Mouse (Mus musculus) heart, embryonic 10.5 days (tissue): ENCODE results near the gene Slc35d2. TPM values are rescaled to one million over a fixed set of nuclear protein-coding genes. Genes with fewer than 3 reads are reported as not detected.

Source experiments
- DNase-seq: peaks from one replicate; pipeline ENCODE4 v3.0.0-alpha.2; 2017; ENCODE audit warnings: low spot score
- H3K27ac ChIP-seq: fragments of 300-500 bp; sonication (generic); 2 replicates; pipeline ENCODE4 v1.5.1; 2016; ENCODE audit warnings: mild to moderate bottlenecking
- H3K27me3 ChIP-seq: fragments of 300-500 bp; sonication (generic); 2 replicates; pipeline ENCODE4 v1.6.1; 2016; ENCODE audit warnings: mild to moderate bottlenecking; ENCODE audit not compliant: poor library complexity, insufficient read depth, severe bottlenecking
- H3K36me3 ChIP-seq: fragments of 300-500 bp; sonication (generic); 2 replicates; pipeline ENCODE4 v1.6.1; 2016; ENCODE audit warnings: mild to moderate bottlenecking, moderate library complexity
- H3K4me1 ChIP-seq: fragments of 300-500 bp; sonication (generic); 2 replicates; pipeline ENCODE4 v1.6.1; 2016; ENCODE audit warnings: mild to moderate bottlenecking
- H3K4me3 ChIP-seq: fragments of 300-500 bp; sonication (generic); 2 replicates; pipeline ENCODE4 v1.5.1; 2016; ENCODE audit warnings: mild to moderate bottlenecking, moderate library complexity
- H3K9me3 ChIP-seq: fragments of 300-500 bp; sonication (generic); 2 replicates; pipeline ENCODE4 v1.6.1; 2016; ENCODE audit warnings: mild to moderate bottlenecking, moderate library complexity
- WGBS: fragments of 180-500 bp; shearing (Covaris S2); methylation state at CpG from one replicate; pipeline ENCODE4 v1.1.7; 2016; 5-methylcytosine and 5-hydroxymethylcytosine counted together
- polyA plus RNA-seq: library from polyadenylated mRNA; unstranded; fragments of >200 nt; fragmentation: Nextera tagmentation; extraction: Ambion mirVana; gene quantifications from 2 replicates; pipeline ENCODE4 v1.2.1, GENCODE M21; 2016

Gene Slc35d2
- polyA plus RNA-seq, 1 experiment from 2014 or later = 7.7 TPM

DNA sequence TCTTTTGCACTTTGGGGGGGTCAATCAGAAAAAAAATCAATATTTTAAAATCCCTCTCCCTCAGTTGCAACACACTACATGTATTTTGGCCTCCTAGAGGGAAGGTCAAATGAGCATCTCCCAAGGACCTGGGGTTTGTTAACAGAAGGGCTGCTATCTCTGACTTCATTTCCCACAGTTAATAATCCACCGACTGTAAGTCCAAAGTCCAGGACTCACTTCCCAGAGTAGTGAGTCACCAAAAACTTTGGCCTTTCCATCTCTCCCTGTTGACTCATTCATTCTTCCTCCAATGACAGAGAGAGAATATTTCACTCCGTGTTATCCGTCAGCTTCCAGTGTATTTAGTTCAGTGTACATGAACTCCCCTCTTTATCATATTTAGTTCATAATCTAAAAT, 23.5 kb downstream of the Slc35d2 start:
- H3K27me3 ChIP-seq = no peaks in the 10 kb centered on the region
- WGBS = 74% methylated on average over 3 of the region's 3 CpGs
- no peak for DNase-seq

DNA sequence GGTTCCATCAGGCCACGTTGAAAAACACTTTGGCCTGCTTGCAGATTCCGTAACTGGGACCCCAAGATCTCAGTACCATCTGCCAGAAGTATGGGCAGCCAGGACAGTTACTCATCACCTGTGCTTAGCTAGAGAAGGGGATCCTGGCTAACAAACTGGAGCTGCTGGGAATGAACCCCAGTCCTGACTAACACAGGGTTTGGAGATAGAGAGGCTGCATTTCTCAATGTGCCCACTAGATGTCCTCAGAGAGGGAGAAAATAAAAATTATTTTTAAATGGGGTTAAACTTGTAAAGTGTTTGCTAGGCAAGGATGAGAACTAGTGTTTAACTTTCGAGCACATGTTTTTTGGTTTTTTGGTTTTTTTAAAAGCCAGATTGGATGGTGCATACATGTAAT, 29.0 kb downstream of the Slc35d2 start:
- 62% methylated on average over 3 of the region's 3 CpGs for WGBS
- no peaks in the 10 kb centered on the region for H3K9me3 ChIP-seq
- no peaks in the 10 kb centered on the region for H3K27me3 ChIP-seq
- H3K27ac ChIP-seq = no peak overlapping the region
- no peak for DNase-seq
- H3K4me1 ChIP-seq = no peaks in the 10 kb centered on the region
- no peaks in the 10 kb centered on the region for H3K36me3 ChIP-seq
- no peak overlapping the region for H3K4me3 ChIP-seq

More for the DNA sequence above, 23.5 kb downstream of the Slc35d2 start:
- Histone ChIP-seq H3K36me3 (no peaks in the 10 kb centered on the region), H3K27ac (no peak overlapping the region), H3K9me3 (no peaks in the 10 kb centered on the region), H3K4me3 (no peak overlapping the region), H3K4me1 (peaks cover 12% of the 10 kb centered on the region)

DNA sequence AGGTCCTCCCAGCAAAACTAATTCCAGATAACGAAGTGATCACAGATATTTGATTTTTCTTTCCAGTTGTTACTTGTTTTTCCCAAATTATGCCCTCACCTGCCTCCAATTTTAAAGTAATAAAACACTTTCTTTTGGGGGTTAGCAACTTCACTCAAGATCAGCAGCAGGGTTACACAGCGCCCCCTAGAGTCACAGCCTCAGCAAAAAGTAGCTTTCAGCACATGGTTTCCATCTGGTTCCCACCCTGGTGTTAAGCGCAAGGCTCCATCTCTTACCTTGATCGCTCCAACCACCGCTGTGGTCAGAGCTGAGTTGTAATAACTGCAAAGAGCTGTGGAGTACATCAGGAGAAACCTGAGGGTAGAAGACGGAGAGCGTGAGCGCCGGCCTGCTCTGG, 30.2 kb downstream of the Slc35d2 start:
- Histone ChIP-seq H3K4me3 (no peak overlapping the region), H3K9me3 (no peaks in the 10 kb centered on the region), H3K36me3 (no peaks in the 10 kb centered on the region), H3K27me3 (no peaks in the 10 kb centered on the region), H3K4me1 (no peaks in the 10 kb centered on the region), H3K27ac (no peak overlapping the region)
- 69% methylated on average over 9 of the region's 9 CpGs for WGBS
- no peak for DNase-seq

DNA sequence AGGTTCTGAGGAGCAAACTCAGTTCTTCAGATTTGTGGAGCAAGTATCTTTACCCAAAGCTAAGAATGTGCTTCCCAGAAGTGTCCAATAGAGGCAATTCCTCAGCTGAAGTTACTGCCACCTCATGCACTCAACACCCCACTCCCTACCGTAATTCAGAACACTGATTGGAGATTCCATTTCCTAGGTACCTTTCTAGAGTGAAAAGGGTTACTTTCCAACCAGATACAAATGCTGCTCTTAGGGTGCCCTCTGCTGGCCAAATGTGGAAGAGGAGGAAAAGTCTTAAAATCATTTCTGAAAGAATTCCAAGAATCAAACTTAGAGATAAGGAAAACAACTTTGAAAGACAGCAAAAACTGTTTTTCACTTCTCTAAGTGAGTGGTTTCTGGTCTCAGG, 35.8 kb downstream of the Slc35d2 start:
- H3K4me1 ChIP-seq = no peaks in the 10 kb centered on the region
- H3K27ac ChIP-seq = no peak overlapping the region
- no peak for DNase-seq
- H3K27me3 ChIP-seq = no peaks in the 10 kb centered on the region
- H3K36me3 ChIP-seq = no peaks in the 10 kb centered on the region
- no peak overlapping the region for H3K4me3 ChIP-seq
- no peaks in the 10 kb centered on the region for H3K9me3 ChIP-seq
- WGBS = 3% methylated on average over 1 of the region's 1 CpGs

DNA sequence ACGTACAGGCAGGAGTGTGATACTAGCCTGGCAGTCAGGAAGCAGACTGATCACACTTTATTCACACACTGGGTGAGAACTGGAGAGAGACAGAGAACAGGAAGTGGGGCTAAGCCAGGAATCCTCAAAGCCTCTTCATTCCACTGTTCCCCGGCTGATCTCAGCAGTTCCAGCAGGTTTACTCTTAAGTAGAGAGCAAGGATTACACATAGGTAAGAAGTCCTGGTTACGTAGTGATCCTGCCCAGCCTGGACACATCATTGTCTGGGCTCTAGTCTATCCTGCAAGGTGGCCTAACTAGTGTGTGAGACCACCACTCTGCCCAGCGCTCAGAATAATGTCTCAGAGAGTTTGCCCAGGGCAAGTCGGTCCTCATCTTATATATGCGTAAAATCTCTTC, 36.4 kb downstream of the Slc35d2 start:
- WGBS = 67% methylated on average over 6 of the region's 6 CpGs
- no peak for DNase-seq
- H3K4me1 ChIP-seq = no peaks in the 10 kb centered on the region
- no peaks in the 10 kb centered on the region for H3K27me3 ChIP-seq
- H3K9me3 ChIP-seq = no peaks in the 10 kb centered on the region
- no peaks in the 10 kb centered on the region for H3K36me3 ChIP-seq
- no peak overlapping the region for H3K4me3 ChIP-seq
- no peak overlapping the region for H3K27ac ChIP-seq

DNA sequence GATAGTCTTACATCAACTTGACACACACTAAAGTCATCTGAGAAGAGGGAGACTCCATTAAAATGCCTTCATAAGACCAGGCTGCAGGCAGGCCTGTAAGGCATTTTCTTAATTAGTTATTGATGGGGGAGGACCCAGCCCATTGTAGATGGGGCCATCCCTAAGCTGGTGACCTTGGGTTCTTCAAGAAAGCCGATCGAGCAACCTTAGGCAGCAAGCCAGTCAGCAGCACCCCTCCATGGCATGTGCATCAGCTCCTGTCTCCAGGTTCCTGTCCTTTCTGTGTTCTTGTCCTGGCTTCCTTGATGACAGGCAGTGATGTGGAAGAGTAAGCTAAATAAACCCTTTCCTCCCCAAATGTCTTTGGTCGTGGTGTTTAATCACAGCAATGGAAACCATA, 37.0 kb downstream of the Slc35d2 start:
- no peak overlapping the region for H3K4me3 ChIP-seq
- no peak overlapping the region for H3K27ac ChIP-seq
- 65% methylated on average over 3 of the region's 3 CpGs for WGBS
- no peaks in the 10 kb centered on the region for H3K9me3 ChIP-seq
- H3K36me3 ChIP-seq = no peaks in the 10 kb centered on the region
- DNase-seq = no peak
- no peaks in the 10 kb centered on the region for H3K4me1 ChIP-seq
- H3K27me3 ChIP-seq = no peaks in the 10 kb centered on the region

DNA sequence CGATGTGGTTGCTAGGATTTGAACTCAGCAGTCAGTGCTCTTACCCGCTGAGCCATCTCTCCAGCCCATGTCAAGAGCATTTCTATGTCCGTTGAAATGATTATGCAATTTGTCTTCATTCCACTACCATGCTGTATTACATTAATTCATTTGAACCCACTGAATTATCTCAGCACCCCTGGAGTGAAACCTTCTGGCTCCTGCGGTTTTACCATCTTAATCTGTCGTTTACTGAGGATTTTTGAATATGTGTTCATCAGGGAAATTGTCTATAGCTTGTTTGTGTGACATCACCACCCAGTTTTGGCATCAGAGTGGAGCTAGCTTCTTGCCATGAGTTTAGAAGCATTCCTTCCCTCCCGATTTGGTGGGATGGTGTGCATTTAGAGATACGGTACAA, 38.2 kb downstream of the Slc35d2 start:
- H3K27me3 ChIP-seq = no peaks in the 10 kb centered on the region
- no peak for DNase-seq
- no peaks in the 10 kb centered on the region for H3K4me1 ChIP-seq
- H3K36me3 ChIP-seq = no peaks in the 10 kb centered on the region
- H3K27ac ChIP-seq = no peak overlapping the region
- no peak overlapping the region for H3K4me3 ChIP-seq
- 72% methylated on average over 7 of the region's 7 CpGs for WGBS
- no peaks in the 10 kb centered on the region for H3K9me3 ChIP-seq

DNA sequence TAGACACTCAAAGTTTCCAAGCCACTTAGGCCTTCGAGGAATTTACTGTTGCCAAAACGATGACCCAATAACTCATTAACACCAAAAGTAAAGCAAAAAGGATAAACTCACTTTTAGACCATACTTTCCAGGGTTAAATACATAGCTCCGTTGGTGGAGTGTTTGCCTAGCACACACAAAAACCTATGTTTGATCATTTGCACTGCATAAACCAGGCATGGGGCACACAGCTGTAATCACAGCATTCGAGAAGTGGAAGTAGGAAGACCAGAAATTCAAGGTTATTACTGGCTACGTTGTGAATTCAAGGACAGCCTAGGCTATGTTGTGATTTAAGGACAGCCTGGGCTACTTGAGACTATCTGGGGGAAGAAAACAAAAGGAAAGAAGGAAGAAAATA, 38.9 kb downstream of the Slc35d2 start:
- Histone ChIP-seq H3K27me3 (no peaks in the 10 kb centered on the region), H3K9me3 (no peaks in the 10 kb centered on the region), H3K36me3 (no peaks in the 10 kb centered on the region), H3K27ac (no peak overlapping the region), H3K4me3 (no peak overlapping the region), H3K4me1 (no peaks in the 10 kb centered on the region)
- DNase-seq = no peak
- WGBS = 84% methylated on average over 5 of the region's 5 CpGs

DNA sequence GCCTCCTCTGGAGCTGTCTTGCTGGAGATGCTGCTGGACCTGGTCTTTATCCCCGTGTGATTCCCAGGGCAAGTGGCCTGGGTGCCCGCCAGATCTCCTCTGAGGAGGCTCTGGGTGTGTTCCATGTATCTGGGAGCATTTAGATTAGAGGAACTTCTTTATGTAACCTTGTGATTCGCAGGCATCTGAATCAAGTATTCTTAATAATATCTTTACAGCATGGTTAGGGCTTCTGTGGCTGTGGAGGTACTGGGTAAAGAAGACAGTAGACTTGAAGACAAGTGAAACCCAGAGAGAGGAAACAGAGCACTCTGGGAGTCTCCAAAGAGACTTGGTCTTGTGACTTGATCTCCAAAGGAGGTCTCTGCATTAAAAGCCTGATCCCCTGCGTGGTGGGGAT, 40.0 kb downstream of the Slc35d2 start, which contains the start of gene Hsd17b3:
TSS of gene Hsd17b3 (minus strand) at position 101 of the 400 bp plus-strand sequence.
- H3K4me3 ChIP-seq = no peak within 1 kb of the TSS
- 71% methylated on average over 4 of the region's 4 CpGs for WGBS
- no peaks in the 10 kb centered on the region for H3K36me3 ChIP-seq

DNA sequence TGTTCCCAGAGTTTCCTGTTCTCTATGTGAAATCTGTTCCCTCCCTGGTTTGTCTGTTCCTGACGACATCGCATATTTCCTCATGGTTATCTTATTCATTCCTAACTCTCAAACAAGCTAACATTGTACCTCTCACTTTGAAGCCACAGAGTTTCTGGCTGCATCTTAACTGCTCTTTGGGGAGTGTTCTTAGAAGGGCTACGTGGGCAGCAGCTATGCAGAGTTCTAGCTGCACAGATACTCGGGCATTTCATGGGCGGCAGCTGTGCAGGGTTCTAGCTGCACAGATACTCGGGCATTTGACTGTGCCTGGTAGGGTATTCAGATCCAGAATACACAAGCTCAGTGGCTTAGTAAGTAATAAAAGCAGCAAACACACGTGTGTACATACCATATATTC, 41.1 kb downstream of the Slc35d2 start:
- H3K4me1 ChIP-seq = no peaks in the 10 kb centered on the region
- WGBS = 64% methylated on average over 7 of the region's 7 CpGs
- DNase-seq = no peak
- H3K36me3 ChIP-seq = no peaks in the 10 kb centered on the region
- H3K9me3 ChIP-seq = no peaks in the 10 kb centered on the region
- no peaks in the 10 kb centered on the region for H3K27me3 ChIP-seq
- no peak overlapping the region for H3K4me3 ChIP-seq
- H3K27ac ChIP-seq = no peak overlapping the region

More for the DNA sequence above, 40.0 kb downstream of the Slc35d2 start, which contains the start of gene Hsd17b3:
- Histone ChIP-seq H3K9me3 (no peaks in the 10 kb centered on the region), H3K27me3 (no peaks in the 10 kb centered on the region), H3K4me1 (no peaks in the 10 kb centered on the region), H3K27ac (no peak within 1 kb of the TSS)
- DNase-seq = no peak

DNA sequence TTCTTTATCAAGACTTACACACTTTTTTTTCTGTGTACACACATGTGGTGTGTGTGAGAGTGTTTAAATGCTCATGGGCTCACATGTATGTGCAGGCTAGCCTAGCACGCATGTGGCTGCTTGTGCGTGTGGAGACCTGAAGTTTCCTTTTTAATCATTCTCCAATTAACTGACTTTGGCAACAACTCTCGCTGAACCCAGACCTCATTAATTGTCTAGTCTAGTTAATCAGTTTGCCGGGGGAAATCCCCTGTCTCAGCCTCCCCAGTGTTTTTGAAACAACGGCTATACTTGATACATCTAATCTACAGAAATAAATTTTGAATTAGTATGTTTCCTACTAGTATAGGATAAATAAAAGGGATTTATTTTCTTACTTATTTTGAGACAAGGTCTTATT, 43.1 kb downstream of the Slc35d2 start:
- Histone ChIP-seq H3K36me3 (no peaks in the 10 kb centered on the region), H3K4me3 (no peak overlapping the region), H3K27me3 (no peaks in the 10 kb centered on the region; the same call in 1 of the 2 replicates), H3K27ac (no peak overlapping the region), H3K9me3 (no peaks in the 10 kb centered on the region), H3K4me1 (peaks cover 11% of the 10 kb centered on the region)
- WGBS = 87% methylated on average over 5 of the region's 5 CpGs
- DNase-seq = no peak

DNA sequence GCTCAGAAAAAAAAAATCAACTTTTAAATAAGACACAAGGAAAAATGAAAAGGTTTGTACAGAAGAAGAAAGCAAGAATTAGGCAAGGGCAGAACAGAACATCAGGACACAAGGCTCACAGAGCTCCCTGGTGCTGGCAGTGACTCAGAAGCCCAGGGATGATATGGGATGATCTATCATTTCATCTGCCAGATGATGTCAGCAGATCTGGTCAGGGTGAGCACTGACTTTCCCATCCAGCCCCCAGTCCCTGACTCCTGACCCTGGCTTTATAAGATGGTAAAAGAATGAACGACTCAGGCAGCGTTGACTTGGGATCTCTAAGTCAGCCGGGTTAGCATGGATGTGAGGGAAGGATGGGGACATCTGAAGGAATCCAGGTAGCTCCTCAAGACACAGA, 45.8 kb downstream of the Slc35d2 start:
- no peaks in the 10 kb centered on the region for H3K36me3 ChIP-seq
- peaks cover 13% of the 10 kb centered on the region for H3K4me1 ChIP-seq
- no peak overlapping the region for H3K4me3 ChIP-seq
- no peaks in the 10 kb centered on the region; the same call in 1 of the 2 replicates for H3K27me3 ChIP-seq
- WGBS = 78% methylated on average over 3 of the region's 3 CpGs
- H3K9me3 ChIP-seq = no peaks in the 10 kb centered on the region
- H3K27ac ChIP-seq = no peak overlapping the region
- DNase-seq = no peak

DNA sequence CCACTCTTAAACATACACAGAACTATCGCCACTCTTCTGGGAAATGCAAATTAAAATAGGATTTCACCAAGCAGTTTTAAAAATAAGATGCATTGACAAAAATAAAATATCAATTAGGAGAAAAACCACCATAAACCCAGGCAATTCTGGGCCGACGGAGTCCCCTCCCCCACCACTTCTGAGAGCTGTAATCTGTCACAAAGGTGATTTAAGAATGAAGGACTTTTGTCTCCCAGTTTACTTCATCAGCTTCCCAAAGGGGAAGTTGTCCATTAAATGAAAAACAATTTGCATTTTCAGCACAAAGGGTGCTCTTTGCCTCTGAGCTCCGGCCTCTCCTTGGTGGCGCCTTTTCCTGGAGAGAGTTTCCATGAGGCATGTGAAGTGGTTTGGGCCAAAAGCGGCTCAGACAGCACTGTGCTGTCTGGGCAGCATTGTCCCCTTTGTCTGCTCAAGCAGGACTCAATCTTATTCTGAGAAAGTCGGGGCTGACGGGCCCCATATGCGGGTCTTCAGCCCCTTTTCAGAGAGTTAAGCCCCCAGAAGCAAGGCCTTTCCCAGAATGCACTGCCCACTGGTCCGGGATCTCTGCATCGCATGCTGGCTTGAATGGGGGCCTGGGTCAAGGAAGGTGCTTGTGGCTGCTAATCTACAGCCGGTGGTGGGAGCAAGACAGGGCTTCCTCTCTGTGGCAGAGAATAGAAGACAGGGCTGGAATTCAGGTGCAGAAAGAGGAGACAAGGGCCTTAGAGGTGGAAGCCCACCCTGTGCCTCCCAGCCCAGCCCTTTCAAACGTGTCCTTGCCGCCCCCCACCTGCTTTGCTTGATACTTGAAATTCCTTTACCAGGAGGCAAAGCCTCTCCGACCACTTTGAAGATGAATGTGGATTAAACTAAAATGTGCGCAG, 47.9 kb downstream of the Slc35d2 start:
- Histone ChIP-seq H3K9me3 (no peaks in the 10 kb centered on the region), H3K27ac (peak overlapping the region; percentile 60), H3K4me3 (no peak overlapping the region), H3K36me3 (no peaks in the 10 kb centered on the region), H3K4me1 (peaks cover 13% of the 10 kb centered on the region), H3K27me3 (no peaks in the 10 kb centered on the region; the same call in 1 of the 2 replicates)
- no peak for DNase-seq
- 38% methylated on average over 16 of the region's 16 CpGs for WGBS
